Mouse (Mus musculus) liver, adult 2 months (tissue): ENCODE results near the gene Pde9a. TPM values are rescaled to one million over a fixed set of nuclear protein-coding genes. Genes with fewer than 3 reads are reported as not detected.

Experiments
- DNase-seq: peaks from one replicate; pipeline ENCODE4 v3.0.0-alpha.2; 2011; ENCODE audit warnings: low read depth, low spot score; ENCODE audit errors: extremely low read depth
- H3K27ac ChIP-seq: fragments of 200-500 bp; replicated peaks from 2 replicates; pipeline ENCODE4 v1.5.1; 2012; ENCODE audit warnings: low read depth, mild to moderate bottlenecking, control low read depth, inconsistent platforms, low read length; ENCODE audit not compliant: insufficient read depth
- H3K27me3 ChIP-seq: fragments of 200-500 bp; 2 replicates; pipeline ENCODE4 v1.6.1; 2012; ENCODE audit warnings: mild to moderate bottlenecking, moderate library complexity, low read length, inconsistent platforms; ENCODE audit not compliant: control insufficient read depth, insufficient read depth
- H3K36me3 ChIP-seq: fragments of 200-500 bp; 2 replicates; pipeline ENCODE4 v1.6.1; 2012; ENCODE audit warnings: low read length, inconsistent platforms; ENCODE audit not compliant: control insufficient read depth, insufficient read depth
- H3K4me1 ChIP-seq: fragments of 200-500 bp; 2 replicates; pipeline ENCODE4 v1.6.1; 2011; ENCODE audit warnings: low read length; ENCODE audit not compliant: control insufficient read depth, insufficient read depth
- H3K4me3 ChIP-seq: fragments of 200-500 bp; 2 replicates; pipeline ENCODE4 v1.5.1; 2011; ENCODE audit warnings: low read depth, mild to moderate bottlenecking, control low read depth, low read length, moderate library complexity; ENCODE audit not compliant: insufficient read depth
- H3K79me2 ChIP-seq: fragments of 200-500 bp; 2 replicates; pipeline ENCODE4 v1.6.1; 2012; ENCODE audit warnings: inconsistent platforms, mild to moderate bottlenecking, low read length, moderate library complexity; ENCODE audit not compliant: control insufficient read depth, insufficient read depth
- H3K9ac ChIP-seq: fragments of 200-500 bp; 2 replicates; pipeline ENCODE4 v1.6.1; 2012; ENCODE audit warnings: low read depth, mild to moderate bottlenecking, control low read depth, inconsistent platforms, low read length
- CTCF ChIP-seq: fragments of 200-500 bp; IDR thresholded peaks from 2 replicates; pipeline ENCODE4 v1.5.1; 2011; ENCODE audit warnings: low read depth, low read length, control low read depth
- POLR2A ChIP-seq: fragments of 200-500 bp; IDR thresholded peaks from 2 replicates; pipeline ENCODE4 v1.6.1; 2011; ENCODE audit warnings: low read length, control low read depth; ENCODE audit not compliant: insufficient read depth; ENCODE audit errors: extremely low read depth
- WGBS: fragments of 180-500 bp; shearing (Covaris S2); methylation state at CpG from one replicate; pipeline ENCODE4 v1.1.7; 2018; 5-methylcytosine and 5-hydroxymethylcytosine counted together
- polyA plus RNA-seq: library from polyadenylated mRNA; depleted of rRNA; stranded (reverse); fragments of >200 nt; gene quantifications from 2 replicates; pipeline ENCODE4 v1.2.3, GENCODE M21; 2012
- total RNA-seq: library from RNA; depleted of rRNA; stranded (reverse); fragments of >200 nt; gene quantifications from 2 replicates; pipeline ENCODE4 v1.2.3, GENCODE M21; 2014

Pde9a gene
- total and polyA plus RNA-seq, 2 experiments: 9.1 to 66.9 TPM

DNA sequence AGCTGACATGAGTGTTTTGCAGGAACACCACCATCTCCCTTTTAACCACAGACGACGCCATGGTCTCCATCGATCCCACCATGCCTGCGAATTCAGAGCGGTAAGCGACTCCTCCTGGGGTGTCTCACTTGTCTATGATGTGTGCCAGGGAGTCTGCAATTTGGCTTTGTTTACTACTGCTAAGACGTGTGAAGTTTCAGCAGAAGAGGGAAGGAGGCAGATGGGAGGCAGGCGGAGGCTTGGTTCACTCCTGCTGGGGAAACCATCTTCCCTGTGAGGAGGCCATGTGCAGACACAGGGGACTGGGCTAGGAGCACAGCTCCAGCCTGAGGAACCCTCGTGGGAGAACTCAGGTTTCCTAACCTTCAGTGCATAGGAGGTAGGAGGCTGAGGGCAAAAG lies 29.2 kb downstream of the Pde9a start:
- H3K79me2 ChIP-seq: no peaks in the 10 kb centered on the region; the same call in 1 of the 2 replicates
- 85% methylated on average over 9 of the region's 9 CpGs for WGBS
- no peaks in the 10 kb centered on the region for H3K4me1 ChIP-seq
- no peak for TF ChIP-seq CTCF
- TF ChIP-seq POLR2A: no peak
- no peak overlapping the region for H3K9ac ChIP-seq
- no peak overlapping the region for H3K4me3 ChIP-seq
- H3K36me3 ChIP-seq: peaks cover 10% of the 10 kb centered on the region; the same call in 1 of the 2 replicates
- no peaks in the 10 kb centered on the region for H3K27me3 ChIP-seq
- no peak overlapping the region for H3K27ac ChIP-seq
- no peak for DNase-seq

DNA sequence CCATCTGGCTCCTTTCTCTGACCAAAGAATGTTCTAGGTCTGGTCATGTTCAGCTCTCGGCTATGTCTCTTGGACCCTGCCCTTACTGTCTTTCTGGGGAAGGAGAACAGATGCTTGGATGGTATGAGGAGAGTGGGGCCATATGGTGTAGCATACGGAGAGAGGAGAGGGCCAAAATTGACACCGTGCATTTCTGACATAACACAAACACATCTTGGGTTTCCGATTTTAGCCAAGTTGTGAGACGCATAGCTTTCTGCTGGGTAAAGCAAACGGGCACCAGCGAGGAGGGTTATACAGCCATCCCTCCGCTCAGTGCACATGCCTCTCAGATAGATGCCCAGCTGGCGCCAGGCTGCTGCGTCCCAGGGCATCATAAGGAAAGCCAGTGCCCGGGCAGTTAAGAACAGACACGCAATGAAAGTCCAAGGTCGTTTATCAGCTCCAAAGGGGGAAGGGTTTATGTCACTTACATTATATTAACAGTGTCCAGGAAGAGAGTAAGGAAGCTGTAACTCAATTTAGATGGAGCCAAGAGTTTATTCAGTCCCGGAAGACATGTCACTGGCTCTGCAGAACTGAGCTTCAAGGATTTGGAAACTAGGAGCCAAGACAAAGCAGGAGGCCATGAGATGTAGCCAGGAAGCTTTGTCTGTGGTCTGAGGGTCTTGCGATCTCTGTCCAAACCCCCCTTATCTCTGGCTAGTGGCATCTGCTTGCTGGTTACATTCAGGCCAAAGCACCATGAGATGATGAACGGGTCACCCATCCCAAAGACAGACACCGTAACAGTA lies 33.0 kb downstream of the Pde9a start:
- Histone ChIP-seq H3K9ac (no peak overlapping the region), H3K4me3 (no peak overlapping the region), H3K4me1 (no peaks in the 10 kb centered on the region), H3K27me3 (no peaks in the 10 kb centered on the region), H3K79me2 (no peaks in the 10 kb centered on the region), H3K36me3 (peaks cover 10% of the 10 kb centered on the region; the same call in 1 of the 2 replicates), H3K27ac (no peak overlapping the region)
- no peak for DNase-seq
- WGBS: 84% methylated on average over 17 of the region's 17 CpGs
- no peak for TF ChIP-seq POLR2A

DNA sequence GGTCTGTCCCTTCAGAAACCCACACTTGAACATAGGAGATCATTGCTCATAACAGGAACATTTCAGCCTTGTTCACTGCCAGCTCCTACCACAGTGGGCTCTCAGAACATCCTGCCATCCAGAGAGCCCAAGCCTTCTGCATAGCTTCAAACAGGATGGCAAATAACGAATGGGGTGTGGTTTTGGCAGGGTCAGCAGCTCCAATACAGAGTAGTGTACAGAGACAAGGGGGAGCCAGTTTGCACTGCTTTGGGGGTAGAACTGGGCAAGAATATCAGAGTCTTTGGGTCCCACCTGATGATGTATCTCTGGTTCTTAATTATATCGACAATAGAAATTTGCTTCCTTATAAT lies 33.6 kb downstream of the Pde9a start:
- Histone ChIP-seq H3K9ac (no peak overlapping the region), H3K27ac (no peak overlapping the region), H3K79me2 (no peaks in the 10 kb centered on the region), H3K36me3 (peaks cover 10% of the 10 kb centered on the region; the same call in 1 of the 2 replicates), H3K4me3 (no peak overlapping the region), H3K27me3 (no peaks in the 10 kb centered on the region), H3K4me1 (no peaks in the 10 kb centered on the region)
- DNase-seq: no peak
- TF ChIP-seq POLR2A (no peak), CTCF (no peak)
- WGBS: 62% methylated on average over 2 of the region's 2 CpGs

DNA sequence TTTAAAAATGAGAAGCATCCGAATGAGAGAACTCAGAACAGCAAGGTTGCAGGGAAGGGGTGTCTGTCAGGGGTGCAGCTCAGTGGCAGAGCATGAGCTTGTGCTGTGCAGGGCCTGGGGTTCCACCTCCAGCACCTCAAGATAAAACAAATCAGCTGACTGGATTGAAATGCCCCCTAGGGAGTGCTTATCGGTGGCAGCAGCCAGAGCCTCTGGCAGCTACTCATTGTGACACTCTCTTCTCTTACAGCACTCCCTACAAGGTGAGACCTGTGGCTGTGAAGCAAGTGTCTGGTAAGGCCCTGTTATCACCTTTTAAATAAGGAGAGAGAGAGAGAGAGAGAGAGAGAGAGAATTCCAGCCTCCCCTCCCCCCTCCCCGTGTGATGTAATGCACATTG lies 34.0 kb downstream of the Pde9a start:
- 62% methylated on average over 3 of the region's 3 CpGs for WGBS
- H3K4me3 ChIP-seq: no peak overlapping the region
- TF ChIP-seq CTCF (no peak), POLR2A (no peak)
- DNase-seq: no peak
- H3K36me3 ChIP-seq: peaks cover 7% of the 10 kb centered on the region; the same call in 1 of the 2 replicates
- H3K4me1 ChIP-seq: no peaks in the 10 kb centered on the region
- no peak overlapping the region for H3K9ac ChIP-seq
- H3K27me3 ChIP-seq: no peaks in the 10 kb centered on the region
- H3K27ac ChIP-seq: no peak overlapping the region
- no peaks in the 10 kb centered on the region for H3K79me2 ChIP-seq

DNA sequence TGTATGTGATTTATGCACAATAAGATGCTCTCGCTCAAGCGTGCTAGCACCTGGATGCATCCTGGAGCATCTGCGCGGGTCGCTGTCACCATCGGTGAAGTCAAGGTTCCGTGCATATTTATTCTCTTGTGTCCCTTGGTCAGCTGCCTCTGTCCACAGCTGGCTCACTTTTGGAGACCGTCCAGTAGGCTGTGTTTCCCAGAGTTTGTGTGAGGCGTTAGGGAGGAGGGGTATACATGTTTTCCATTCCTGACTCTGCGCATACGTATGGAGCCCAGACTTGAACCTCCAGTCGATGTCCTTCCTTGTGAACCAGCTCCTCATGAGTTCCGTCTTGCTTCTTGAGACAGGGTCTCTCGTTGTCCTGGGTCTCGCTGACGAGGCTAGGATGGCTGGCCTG lies 34.6 kb downstream of the Pde9a start:
- 92% methylated on average over 16 of the region's 16 CpGs for WGBS
- TF ChIP-seq POLR2A (no peak), CTCF (no peak)

DNA sequence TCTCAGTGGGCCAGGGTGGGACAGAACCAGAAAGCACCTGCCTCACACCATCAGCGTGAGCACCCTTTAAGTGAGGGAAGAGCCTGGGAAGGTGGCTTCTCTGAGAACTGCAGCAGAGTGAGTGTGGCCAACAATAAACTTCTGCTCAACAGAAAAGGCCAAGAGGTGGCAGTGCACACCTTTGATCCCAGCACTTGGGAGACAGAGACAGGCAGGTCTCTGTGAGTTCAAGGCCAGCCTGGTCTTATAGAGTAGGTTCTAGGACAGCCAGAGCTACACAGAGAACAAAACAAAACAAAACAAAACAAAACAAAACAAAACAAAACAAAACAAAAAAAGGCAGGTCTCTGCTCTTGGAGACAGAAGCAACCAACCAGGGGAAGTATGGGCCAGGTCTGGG lies 36.4 kb downstream of the Pde9a start:
- no peak overlapping the region for H3K27ac ChIP-seq
- no peaks in the 10 kb centered on the region for H3K36me3 ChIP-seq
- no peaks in the 10 kb centered on the region for H3K27me3 ChIP-seq
- TF ChIP-seq POLR2A (no peak), CTCF (no peak)
- WGBS: 97% methylated on average over 1 of the region's 1 CpGs
- H3K4me3 ChIP-seq: no peak overlapping the region
- no peak for DNase-seq
- H3K4me1 ChIP-seq: no peaks in the 10 kb centered on the region
- no peaks in the 10 kb centered on the region for H3K79me2 ChIP-seq
- no peak overlapping the region for H3K9ac ChIP-seq

More for the DNA sequence above, 34.6 kb downstream of the Pde9a start:
- no peak for DNase-seq
- Histone ChIP-seq H3K4me1 (no peaks in the 10 kb centered on the region), H3K79me2 (no peaks in the 10 kb centered on the region), H3K9ac (no peak overlapping the region), H3K36me3 (peaks cover 5% of the 10 kb centered on the region; the same call in 1 of the 2 replicates), H3K27ac (no peak overlapping the region), H3K27me3 (no peaks in the 10 kb centered on the region), H3K4me3 (no peak overlapping the region)
